Mouse (Mus musculus) heart, adult 11 months (tissue): ENCODE results near the gene Elavl2.
"Not testable (repeated sequence)": the region's sequence is repeated elsewhere in the genome, so short reads cannot be mapped to it uniquely, and the experiment has no call there.

ENCODE experiments used
- DNase-seq: peaks from one replicate; pipeline ENCODE4 v3.0.0; 2022

Elavl2 gene

GRCm38 (mm10) chr4:91297706-91298105 lies 102.9 kb downstream of the Elavl2 start:
- no peak for DNase-seq

- DNase-seq: no peak
Observed at GRCm38 (mm10) chr4:91295317-91295716, 105.3 kb downstream of the Elavl2 start.

- DNase-seq: no peak
Observed at GRCm38 (mm10) chr4:91291526-91291925, 109.1 kb downstream of the Elavl2 start.

GRCm38 (mm10) chr4:91290373-91290772 lies 110.2 kb downstream of the Elavl2 start:
- no peak for DNase-seq

- no peak for DNase-seq
Observed at GRCm38 (mm10) chr4:91289151-91289550, 111.4 kb downstream of the Elavl2 start.

- DNase-seq: no peak
Observed at GRCm38 (mm10) chr4:91268390-91268789, 132.2 kb downstream of the Elavl2 start.

GRCm38 (mm10) chr4:91263733-91264440 lies 136.7 kb downstream of the Elavl2 start:
- no peak for DNase-seq

- no peak for DNase-seq
Observed at GRCm38 (mm10) chr4:91262839-91263238, 137.7 kb downstream of the Elavl2 start.

- no peak for DNase-seq
Observed at GRCm38 (mm10) chr4:91260622-91261021, 140.0 kb downstream of the Elavl2 start.

GRCm38 (mm10) chr4:91248650-91249049 lies 151.9 kb downstream of the Elavl2 start:
- peak; percentile 39 for DNase-seq

- DNase-seq: not testable (repeated sequence)
Observed at GRCm38 (mm10) chr4:91245136-91245535, 155.4 kb downstream of the Elavl2 start.

GRCm38 (mm10) chr4:91244554-91244953 lies 156.0 kb downstream of the Elavl2 start:
- DNase-seq: peak; percentile 48

- peak; percentile 21 for DNase-seq
Observed at GRCm38 (mm10) chr4:91243896-91244295, 156.7 kb downstream of the Elavl2 start.

GRCm38 (mm10) chr4:91238739-91239485 lies 161.7 kb downstream of the Elavl2 start:
- peak; percentile 84 for DNase-seq

GRCm38 (mm10) chr4:91236976-91237375 lies 163.6 kb downstream of the Elavl2 start:
- peak; percentile 30 for DNase-seq

GRCm38 (mm10) chr4:91234941-91235340 lies 165.6 kb downstream of the Elavl2 start:
- DNase-seq: no peak

GRCm38 (mm10) chr4:91233599-91233998 lies 167.0 kb downstream of the Elavl2 start:
- no peak for DNase-seq

GRCm38 (mm10) chr4:91230439-91230863 lies 170.1 kb downstream of the Elavl2 start:
- DNase-seq: peak; percentile 72

GRCm38 (mm10) chr4:91228341-91228740 lies 172.2 kb downstream of the Elavl2 start:
- DNase-seq: no peak

- peak; percentile 27 for DNase-seq
Observed at GRCm38 (mm10) chr4:91223811-91224210, 176.8 kb downstream of the Elavl2 start.

- peak; percentile 59 for DNase-seq
Observed at GRCm38 (mm10) chr4:91219322-91219721, 181.3 kb downstream of the Elavl2 start.

- DNase-seq: no peak
Observed at GRCm38 (mm10) chr4:91213917-91214316, 186.7 kb downstream of the Elavl2 start.

GRCm38 (mm10) chr4:91208415-91209292 lies 191.9 kb downstream of the Elavl2 start:
- peak; percentile 58 for DNase-seq
